Mouse (Mus musculus): ENCODE data around the gene Tenm3. TPM values are rescaled to one million over a fixed set of nuclear protein-coding genes. Genes with fewer than 3 reads are reported as not detected.

Gene Tenm3
- polyA plus RNA-seq, 1 experiment from 2014 or later, result 43.7 TPM

GRCm38 (mm10) chr8:48844370-48844905, 687 bp upstream of the Tenm3 start:
- no peaks in the 10 kb centered on the region for H3K9me3 ChIP-seq (ENCODE audit: control insufficient read depth, low read length)
- under 1% methylated on average over 14 of the region's 14 CpGs for WGBS
- peaks cover 18% of the 10 kb centered on the region; the same call in 1 of the 2 replicates for H3K4me1 ChIP-seq (replicated peaks; ENCODE audit: control insufficient read depth, insufficient read depth, low read length)
- DNase-seq (ENCODE audit: low spot score) (no peak), ATAC-seq (ENCODE audit: low FRiP score) (no peak)
- peaks cover 9% of the 10 kb centered on the region; the same call in 1 of the 2 replicates for H3K27me3 ChIP-seq (ENCODE audit: control insufficient read depth, insufficient read depth, low read length)
- peak overlapping the region; percentile 85 for H3K27ac ChIP-seq
- H3K9ac ChIP-seq, result peak overlapping the region; percentile 70
- H3K36me3 ChIP-seq (replicated peaks; ENCODE audit: control insufficient read depth, insufficient read depth), result no peaks in the 10 kb centered on the region
- H3K4me3 ChIP-seq (replicated peaks; ENCODE audit: low read length), result peak overlapping the region; percentile 67
- H3K4me2 ChIP-seq (replicated peaks), result peak overlapping the region; percentile 92

DNA sequence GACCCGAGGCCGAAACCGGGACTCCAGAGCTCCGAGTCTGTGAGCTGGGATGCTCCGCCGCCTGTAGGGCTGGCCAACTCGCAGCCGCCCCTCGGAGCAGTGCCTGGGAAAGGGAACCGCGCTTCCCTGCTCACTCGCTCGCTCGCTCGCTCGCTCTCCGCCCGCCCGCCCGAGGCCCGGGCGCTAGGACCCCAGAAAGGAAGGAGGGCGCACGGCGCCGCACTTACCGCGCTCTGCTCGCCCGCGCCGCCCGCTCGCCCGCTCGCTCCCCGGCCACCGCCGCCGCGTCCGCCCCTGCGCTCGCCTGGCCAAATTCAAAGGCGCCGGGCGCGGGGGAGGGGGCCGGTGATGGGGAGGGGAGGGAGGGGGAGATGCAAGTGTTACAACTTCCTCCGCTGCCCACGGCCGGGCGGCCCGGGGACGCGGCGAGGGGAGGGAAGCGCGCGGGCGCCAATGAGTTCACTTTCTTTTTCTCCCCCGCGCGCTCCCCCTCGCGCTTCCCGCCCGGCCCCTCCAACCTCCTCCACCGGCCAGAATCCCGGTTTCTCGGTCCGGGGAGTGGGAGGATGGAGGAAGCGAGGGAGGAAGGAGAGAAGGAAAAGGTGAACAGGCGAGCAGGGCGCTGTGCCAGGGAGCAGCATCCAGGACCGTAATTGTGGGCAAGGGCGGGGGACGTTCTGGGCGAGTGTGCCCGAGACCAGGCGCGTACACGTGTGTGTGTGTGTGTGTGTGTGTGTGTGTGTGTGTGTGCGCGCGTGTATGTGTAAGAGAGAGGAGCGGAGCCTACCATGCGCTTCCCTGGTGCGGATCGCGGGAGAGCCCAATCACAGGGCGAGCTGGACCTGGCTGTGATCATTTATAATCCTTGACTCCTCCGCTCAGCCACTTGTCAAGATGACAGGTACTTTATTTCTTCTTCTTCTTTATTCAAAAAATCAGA, 490 bp downstream of the Tenm3 start:
- Histone ChIP-seq H3K36me3 (replicated peaks; ENCODE audit: control insufficient read depth, insufficient read depth) (no peaks in the 10 kb centered on the region), H3K9ac (peak overlapping the region; percentile 70), H3K4me1 (replicated peaks; ENCODE audit: control insufficient read depth, insufficient read depth, low read length) (peaks cover 18% of the 10 kb centered on the region; the same call in 1 of the 2 replicates), H3K4me3 (replicated peaks; ENCODE audit: low read length) (peak overlapping the region; percentile 67), H3K9me3 (ENCODE audit: control insufficient read depth, low read length) (no peaks in the 10 kb centered on the region), H3K27me3 (ENCODE audit: control insufficient read depth, insufficient read depth, low read length) (peaks cover 9% of the 10 kb centered on the region; the same call in 1 of the 2 replicates), H3K4me2 (replicated peaks) (peak overlapping the region; percentile 92), H3K27ac (peak overlapping the region; percentile 85)
- peak; percentile 71 for DNase-seq (ENCODE audit: low spot score)
- peak; percentile 87 for ATAC-seq (ENCODE audit: low FRiP score)
- WGBS, result under 1% methylated on average over 57 of the region's 93 CpGs

DNA sequence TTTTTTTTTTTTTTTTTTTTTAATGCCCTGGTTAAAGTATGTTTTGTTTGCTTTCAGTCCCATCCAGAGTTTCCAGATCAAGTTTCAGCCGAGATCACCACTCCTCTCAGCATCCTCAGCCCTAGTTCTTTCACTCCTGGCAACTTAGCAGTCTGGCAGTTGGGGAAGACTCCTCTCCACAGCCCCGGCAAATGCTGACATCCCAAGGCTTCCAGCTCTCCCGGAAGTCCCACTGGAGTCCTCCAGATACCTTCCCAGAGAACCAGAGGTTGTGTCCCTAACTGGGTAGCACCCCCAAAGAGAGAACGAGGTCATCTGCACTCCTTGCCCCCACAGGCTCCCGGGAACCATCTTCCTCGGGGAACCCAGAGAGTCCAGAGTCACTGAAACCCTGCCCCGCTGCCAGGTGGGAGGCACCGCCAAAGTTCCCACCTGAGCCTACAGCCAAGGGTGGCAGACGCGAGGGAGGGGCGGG, 1.2 kb downstream of the Tenm3 start:
- Histone ChIP-seq H3K27me3 (ENCODE audit: control insufficient read depth, insufficient read depth, low read length) (peaks cover 9% of the 10 kb centered on the region; the same call in 1 of the 2 replicates), H3K4me3 (replicated peaks; ENCODE audit: low read length) (peak overlapping the region; percentile 67), H3K4me1 (replicated peaks; ENCODE audit: control insufficient read depth, insufficient read depth, low read length) (peaks cover 18% of the 10 kb centered on the region; the same call in 1 of the 2 replicates), H3K36me3 (replicated peaks; ENCODE audit: control insufficient read depth, insufficient read depth) (no peaks in the 10 kb centered on the region), H3K4me2 (replicated peaks) (peak overlapping the region; percentile 92), H3K9me3 (ENCODE audit: control insufficient read depth, low read length) (no peaks in the 10 kb centered on the region), H3K9ac (peak overlapping the region; percentile 70), H3K27ac (peak overlapping the region; percentile 85)
- DNase-seq (ENCODE audit: low spot score), result no peak
- 1% methylated on average over 11 of the region's 11 CpGs for WGBS
- ATAC-seq (ENCODE audit: low FRiP score), result peak; percentile 27; the same call in 1 of the 2 replicates

GRCm38 (mm10) chr8:48842035-48842434, 1.7 kb downstream of the Tenm3 start:
- peak overlapping the region; percentile 67 for H3K4me3 ChIP-seq (replicated peaks; ENCODE audit: low read length)
- H3K4me1 ChIP-seq (replicated peaks; ENCODE audit: control insufficient read depth, insufficient read depth, low read length), result peaks cover 18% of the 10 kb centered on the region; the same call in 1 of the 2 replicates
- H3K27ac ChIP-seq, result 0 out of 2 replicates have a peak overlapping the region, but pooled peaks have one; percentile 85
- H3K36me3 ChIP-seq (replicated peaks; ENCODE audit: control insufficient read depth, insufficient read depth), result no peaks in the 10 kb centered on the region
- DNase-seq (ENCODE audit: low spot score) (no peak), ATAC-seq (ENCODE audit: low FRiP score) (no peak)
- peak overlapping the region; percentile 70 for H3K9ac ChIP-seq
- peaks cover 9% of the 10 kb centered on the region; the same call in 1 of the 2 replicates for H3K27me3 ChIP-seq (ENCODE audit: control insufficient read depth, insufficient read depth, low read length)
- H3K9me3 ChIP-seq (ENCODE audit: control insufficient read depth, low read length), result no peaks in the 10 kb centered on the region
- H3K4me2 ChIP-seq (replicated peaks), result peak overlapping the region; percentile 92
- WGBS, result 8% methylated on average over 4 of the region's 4 CpGs

GRCm38 (mm10) chr8:48835745-48836144, 8.0 kb downstream of the Tenm3 start:
- WGBS, result 68% methylated on average over 2 of the region's 2 CpGs
- ATAC-seq (ENCODE audit: low FRiP score) (no peak), DNase-seq (ENCODE audit: low spot score) (no peak)
- Histone ChIP-seq H3K27ac (no peak overlapping the region), H3K4me2 (replicated peaks) (no peak overlapping the region; the same call in 1 of the 2 replicates), H3K9me3 (ENCODE audit: control insufficient read depth, low read length) (no peaks in the 10 kb centered on the region), H3K9ac (no peak overlapping the region), H3K36me3 (replicated peaks; ENCODE audit: control insufficient read depth, insufficient read depth) (no peaks in the 10 kb centered on the region), H3K4me1 (replicated peaks; ENCODE audit: control insufficient read depth, insufficient read depth, low read length) (no peaks in the 10 kb centered on the region), H3K27me3 (ENCODE audit: control insufficient read depth, insufficient read depth, low read length) (no peaks in the 10 kb centered on the region), H3K4me3 (replicated peaks; ENCODE audit: low read length) (no peak overlapping the region)

- WGBS, result 68% methylated on average over 9 of the region's 9 CpGs
These were observed 16.3 kb downstream of the Tenm3 start for GRCm38 (mm10) chr8:48827454-48827853.

DNA sequence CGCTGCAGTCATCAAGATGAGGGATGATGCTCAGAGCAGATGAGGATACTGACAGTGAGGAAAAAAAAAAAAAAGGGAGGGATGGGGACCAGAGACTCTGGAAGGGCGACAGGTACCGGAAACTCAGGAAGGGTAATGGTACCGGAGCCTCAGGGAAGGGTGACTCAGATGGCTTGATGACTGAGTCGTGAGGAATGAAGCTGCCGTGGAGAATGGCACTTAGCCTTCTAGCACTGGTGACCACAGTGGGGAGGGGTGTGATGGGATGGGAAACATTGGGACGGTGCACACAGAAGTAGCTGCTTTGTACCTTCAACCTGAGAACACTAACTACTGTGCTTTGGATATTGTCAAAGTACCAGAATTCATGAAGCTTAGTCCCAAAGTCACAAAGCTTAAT, 18.1 kb downstream of the Tenm3 start:
- DNase-seq (ENCODE audit: low spot score), result no peak
- Histone ChIP-seq H3K9ac (no peak overlapping the region), H3K4me1 (replicated peaks; ENCODE audit: control insufficient read depth, insufficient read depth, low read length) (no peaks in the 10 kb centered on the region), H3K4me2 (replicated peaks) (no peak overlapping the region), H3K4me3 (replicated peaks; ENCODE audit: low read length) (no peak overlapping the region), H3K9me3 (ENCODE audit: control insufficient read depth, low read length) (no peaks in the 10 kb centered on the region), H3K36me3 (replicated peaks; ENCODE audit: control insufficient read depth, insufficient read depth) (no peaks in the 10 kb centered on the region), H3K27me3 (ENCODE audit: control insufficient read depth, insufficient read depth, low read length) (no peaks in the 10 kb centered on the region), H3K27ac (no peak overlapping the region)
- no peak for ATAC-seq (ENCODE audit: low FRiP score)
- WGBS, result 93% methylated on average over 7 of the region's 7 CpGs

More at GRCm38 (mm10) chr8:48827454-48827853, 16.3 kb downstream of the Tenm3 start:
- H3K9me3 ChIP-seq (ENCODE audit: control insufficient read depth, low read length), result no peaks in the 10 kb centered on the region
- ATAC-seq (ENCODE audit: low FRiP score) (no peak), DNase-seq (ENCODE audit: low spot score) (no peak)
- no peak overlapping the region for H3K4me3 ChIP-seq (replicated peaks; ENCODE audit: low read length)
- no peaks in the 10 kb centered on the region for H3K4me1 ChIP-seq (replicated peaks; ENCODE audit: control insufficient read depth, insufficient read depth, low read length)
- H3K36me3 ChIP-seq (replicated peaks; ENCODE audit: control insufficient read depth, insufficient read depth), result no peaks in the 10 kb centered on the region
- no peak overlapping the region for H3K9ac ChIP-seq
- no peaks in the 10 kb centered on the region for H3K27me3 ChIP-seq (ENCODE audit: control insufficient read depth, insufficient read depth, low read length)
- H3K4me2 ChIP-seq (replicated peaks), result no peak overlapping the region
- no peak overlapping the region for H3K27ac ChIP-seq

DNA sequence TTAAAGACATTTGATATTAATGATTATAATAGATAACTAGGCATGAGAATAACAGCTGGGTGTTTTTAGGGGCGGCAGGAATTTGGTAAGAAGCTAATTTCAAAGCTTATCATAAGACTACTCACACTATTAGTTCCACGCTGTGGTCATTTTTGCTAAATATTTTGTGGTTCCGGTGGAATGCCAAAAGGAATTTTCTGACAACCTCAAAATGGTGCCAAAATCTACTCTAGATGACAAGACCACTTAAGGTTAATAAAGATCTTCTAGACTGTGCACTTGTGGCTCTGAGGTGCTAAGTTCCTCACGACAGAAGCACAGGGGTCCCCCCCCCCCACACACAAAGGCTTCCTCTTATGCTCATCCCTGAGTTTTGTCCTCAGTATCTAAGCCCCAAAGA, 21.5 kb downstream of the Tenm3 start:
- Histone ChIP-seq H3K27ac (no peak overlapping the region), H3K4me3 (replicated peaks; ENCODE audit: low read length) (no peak overlapping the region), H3K9ac (no peak overlapping the region), H3K4me2 (replicated peaks) (no peak overlapping the region), H3K9me3 (ENCODE audit: control insufficient read depth, low read length) (no peaks in the 10 kb centered on the region), H3K4me1 (replicated peaks; ENCODE audit: control insufficient read depth, insufficient read depth, low read length) (no peaks in the 10 kb centered on the region), H3K36me3 (replicated peaks; ENCODE audit: control insufficient read depth, insufficient read depth) (no peaks in the 10 kb centered on the region), H3K27me3 (ENCODE audit: control insufficient read depth, insufficient read depth, low read length) (no peaks in the 10 kb centered on the region)
- ATAC-seq (ENCODE audit: low FRiP score), result no peak
- no peak for DNase-seq (ENCODE audit: low spot score)
- 90% methylated on average over 4 of the region's 4 CpGs for WGBS

- DNase-seq (ENCODE audit: low spot score) (no peak), ATAC-seq (ENCODE audit: low FRiP score) (no peak)
- Histone ChIP-seq H3K27me3 (ENCODE audit: control insufficient read depth, insufficient read depth, low read length) (no peaks in the 10 kb centered on the region), H3K9me3 (ENCODE audit: control insufficient read depth, low read length) (no peaks in the 10 kb centered on the region), H3K9ac (no peak overlapping the region), H3K4me1 (replicated peaks; ENCODE audit: control insufficient read depth, insufficient read depth, low read length) (no peaks in the 10 kb centered on the region), H3K36me3 (replicated peaks; ENCODE audit: control insufficient read depth, insufficient read depth) (no peaks in the 10 kb centered on the region), H3K4me2 (replicated peaks) (no peak overlapping the region), H3K27ac (no peak overlapping the region), H3K4me3 (replicated peaks; ENCODE audit: low read length) (no peak overlapping the region)
- WGBS, result 54% methylated on average over 6 of the region's 6 CpGs
These were observed 23.8 kb downstream of the Tenm3 start for GRCm38 (mm10) chr8:48819962-48820361.

Data from hindbrain, embryonic 14.5 days (tissue).